Mouse (Mus musculus): ENCODE measurements at regions not wholly inside any gene's neighbourhood (a gene's known extent, or its start where the extent isn't known, plus 50 kb on each side); places are given as distances from the start of the nearest gene placed in this dataset.

DNA sequence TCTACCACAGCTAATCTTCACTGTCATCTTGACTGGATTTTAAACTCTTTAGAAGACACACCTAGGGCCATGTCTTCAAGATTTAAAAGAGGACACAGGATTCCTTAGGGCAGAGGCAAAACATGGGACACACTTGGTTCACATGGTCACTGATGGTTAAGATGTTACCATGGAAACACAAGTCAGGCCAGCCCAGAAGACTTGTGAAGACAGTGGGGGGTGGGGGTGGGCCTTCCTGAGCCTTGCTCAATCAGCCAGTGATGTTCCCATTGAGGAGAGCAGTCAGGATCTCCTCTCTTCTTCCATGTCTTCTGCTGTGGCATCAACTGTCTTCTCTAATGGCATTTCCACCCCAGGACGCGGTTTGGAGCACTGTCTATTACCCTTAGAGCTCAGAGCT, 60.5 kb upstream of the Shb start:
- no peak for ATAC-seq (replicated peaks; ENCODE audit: poor library complexity)

DNA sequence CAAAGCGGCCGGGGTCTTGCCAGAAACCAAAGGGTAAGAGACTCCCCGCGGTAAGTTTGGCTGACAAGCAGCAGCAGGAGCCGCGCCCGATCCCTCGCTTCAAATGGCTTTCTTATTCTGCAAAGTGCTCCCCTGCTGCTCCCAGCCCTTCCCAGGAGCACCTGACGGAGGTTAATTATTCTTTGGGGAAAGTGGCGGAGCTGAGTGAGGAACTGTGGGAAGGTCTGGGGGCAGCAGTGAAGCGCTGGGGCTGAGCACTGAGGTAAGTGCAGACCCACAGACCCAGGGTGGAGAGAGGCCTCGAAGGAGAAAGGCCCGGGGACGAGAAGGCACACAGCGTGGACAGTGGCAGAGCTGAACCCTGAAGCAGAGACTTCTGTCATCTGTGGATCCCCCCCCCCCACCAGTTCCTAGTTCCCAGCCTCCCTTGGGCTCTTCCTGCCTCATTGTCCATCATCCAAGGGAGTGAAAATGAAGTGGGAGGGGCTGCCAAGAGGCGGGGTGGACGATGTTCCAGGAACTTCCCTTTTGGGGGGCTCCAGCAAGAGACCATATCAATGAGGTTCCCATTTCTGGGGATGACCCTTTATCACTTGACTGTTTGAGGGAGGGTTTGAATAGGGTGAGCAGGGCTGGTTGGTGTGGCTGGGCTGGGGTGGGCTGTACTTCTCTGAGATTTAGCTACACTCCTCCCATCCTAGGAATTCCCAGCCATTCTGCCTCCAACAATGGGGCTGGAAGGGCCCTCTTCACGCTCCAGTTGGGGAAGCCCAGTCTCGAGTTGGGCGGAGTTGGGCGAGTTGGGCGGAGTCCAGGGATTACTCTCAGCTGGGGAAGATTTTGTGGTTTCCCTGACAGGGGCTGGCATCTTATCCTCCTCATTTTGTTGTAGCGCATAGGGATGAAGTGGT, 59.4 kb upstream of the Shb start:
- no peak for ATAC-seq (replicated peaks; ENCODE audit: poor library complexity)

DNA sequence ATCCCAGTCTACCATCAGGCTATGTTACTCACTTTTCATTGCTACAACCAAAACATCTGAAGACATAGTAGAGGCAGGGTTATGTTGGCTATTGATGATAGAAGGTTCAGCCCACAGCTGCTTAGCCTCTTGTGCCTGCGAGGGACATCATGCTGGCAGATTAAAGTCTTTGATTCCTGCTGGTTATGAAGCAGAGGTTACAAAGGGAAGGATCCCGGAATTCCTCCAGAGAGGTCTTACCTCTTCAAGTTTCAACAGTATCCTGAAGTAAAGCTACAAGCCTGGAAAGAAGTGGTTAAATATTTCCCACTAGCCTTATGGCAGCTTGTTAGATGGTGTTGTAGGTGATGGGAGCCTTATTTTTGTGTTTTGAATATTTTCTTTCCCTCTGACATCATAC, 58.6 kb upstream of the Shb start:
- ATAC-seq (replicated peaks; ENCODE audit: poor library complexity): no peak

DNA sequence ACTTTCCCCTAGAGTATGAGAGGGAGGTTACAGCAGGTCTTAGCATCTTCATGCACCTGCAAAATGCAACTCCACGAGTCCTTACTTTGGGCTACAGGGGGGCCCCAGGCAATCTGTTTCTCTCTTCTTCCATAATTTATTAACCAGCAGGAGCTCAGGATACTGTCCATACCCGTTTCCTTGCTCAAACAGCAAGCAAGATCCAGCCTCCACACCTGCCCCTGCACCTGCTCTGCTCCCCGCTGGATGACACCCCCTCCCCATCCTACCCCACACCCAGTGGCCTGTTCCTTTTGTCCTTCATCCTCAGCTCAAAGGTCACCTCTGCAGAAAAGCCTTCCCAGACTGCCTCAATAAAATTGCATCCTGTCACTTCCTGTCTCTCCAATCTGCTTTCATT, 56.1 kb upstream of the Shb start:
- no peak for ATAC-seq (replicated peaks; ENCODE audit: poor library complexity)

DNA sequence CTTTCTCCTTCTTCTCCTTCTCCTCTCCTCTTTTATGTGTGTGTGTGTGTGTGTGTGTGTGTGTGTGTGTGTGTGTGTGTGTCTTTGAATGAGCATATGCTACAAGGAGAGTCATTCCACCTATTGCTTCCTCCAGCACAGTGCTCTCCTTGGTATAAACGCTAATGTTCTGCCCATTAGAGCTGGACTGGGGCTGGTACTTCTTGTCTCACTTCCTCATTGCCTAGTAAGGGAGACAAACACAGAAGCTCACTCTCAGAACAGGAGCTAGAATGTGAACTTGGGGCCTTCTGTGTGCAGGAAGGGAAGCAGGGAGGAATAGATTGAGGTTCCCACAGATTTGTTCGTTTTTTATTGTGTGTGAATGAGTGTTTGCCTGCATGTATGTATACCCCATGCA, 54.9 kb upstream of the Shb start:
- ATAC-seq (replicated peaks; ENCODE audit: poor library complexity): no peak

DNA sequence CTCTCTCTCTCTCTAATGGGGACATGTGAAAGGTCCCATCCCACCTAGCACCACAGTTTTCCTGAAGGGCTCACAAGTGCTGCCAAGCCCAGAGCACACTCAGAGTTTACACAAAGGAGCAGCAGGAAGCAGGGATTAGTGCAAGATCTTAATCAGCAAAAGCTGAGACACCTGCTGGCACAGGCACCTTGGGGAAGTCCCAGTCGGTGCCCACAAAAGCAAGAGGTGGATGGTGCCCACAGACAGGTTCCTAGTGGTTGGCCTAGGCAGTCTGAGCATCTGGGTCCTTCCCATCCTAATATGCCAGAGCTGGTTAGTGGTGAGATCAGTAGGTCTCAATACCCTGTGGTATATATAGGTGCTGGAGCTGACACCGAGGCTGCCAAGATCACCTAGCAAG, 54.0 kb upstream of the Shb start:
- no peak for ATAC-seq (replicated peaks; ENCODE audit: poor library complexity)

DNA sequence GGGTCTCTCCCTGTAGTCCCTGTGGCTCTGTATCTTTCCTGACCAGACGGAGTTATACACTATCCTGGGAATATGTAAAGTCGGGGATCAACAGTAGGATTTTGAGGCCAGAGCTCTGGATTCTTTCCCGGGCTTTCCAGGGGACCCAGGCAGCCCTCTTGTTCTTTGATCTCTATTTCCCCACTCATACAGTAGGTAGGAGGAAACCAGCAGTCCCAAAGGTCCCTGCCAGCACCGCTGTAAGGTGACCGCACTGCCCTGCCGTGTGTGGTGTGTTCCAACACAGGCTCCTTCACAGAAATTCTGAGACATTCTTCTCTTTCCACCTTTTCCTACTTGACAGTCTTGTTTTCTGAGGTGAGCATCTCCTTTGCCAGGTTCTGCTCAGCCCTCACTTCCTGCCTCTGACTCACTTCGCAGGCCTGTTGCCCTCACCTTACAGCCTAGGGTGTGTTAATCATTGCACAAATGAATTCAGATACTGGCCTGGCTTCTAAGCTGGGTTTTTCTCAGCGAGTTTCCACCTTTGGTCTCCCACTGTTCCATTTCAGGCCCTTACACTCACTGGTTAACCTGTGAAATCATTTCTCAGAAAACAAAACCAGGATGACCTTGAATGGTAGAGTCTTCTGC, 53.0 kb upstream of the Shb start:
- no peak for ATAC-seq (replicated peaks; ENCODE audit: poor library complexity)

DNA sequence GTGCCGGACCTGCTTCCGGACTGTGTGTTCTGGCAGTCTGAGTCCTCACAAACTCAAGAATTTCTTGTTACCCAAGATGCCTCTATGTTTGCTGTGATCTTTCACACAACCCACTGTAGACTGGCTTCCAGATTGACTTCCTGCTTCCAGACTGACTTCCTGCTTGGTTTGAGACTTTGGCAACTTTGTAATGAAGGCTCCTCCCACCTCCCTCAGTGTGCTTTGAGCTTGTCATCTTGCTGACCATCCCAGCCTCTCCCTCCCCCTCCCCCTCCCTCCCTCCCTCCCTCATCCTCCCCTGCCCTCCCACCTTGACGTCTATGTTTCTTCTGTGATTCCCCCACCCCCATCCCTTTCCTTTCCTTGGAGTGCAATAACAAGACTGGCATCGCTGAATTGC, 51.7 kb upstream of the Shb start:
- ATAC-seq (replicated peaks; ENCODE audit: poor library complexity): no peak

DNA sequence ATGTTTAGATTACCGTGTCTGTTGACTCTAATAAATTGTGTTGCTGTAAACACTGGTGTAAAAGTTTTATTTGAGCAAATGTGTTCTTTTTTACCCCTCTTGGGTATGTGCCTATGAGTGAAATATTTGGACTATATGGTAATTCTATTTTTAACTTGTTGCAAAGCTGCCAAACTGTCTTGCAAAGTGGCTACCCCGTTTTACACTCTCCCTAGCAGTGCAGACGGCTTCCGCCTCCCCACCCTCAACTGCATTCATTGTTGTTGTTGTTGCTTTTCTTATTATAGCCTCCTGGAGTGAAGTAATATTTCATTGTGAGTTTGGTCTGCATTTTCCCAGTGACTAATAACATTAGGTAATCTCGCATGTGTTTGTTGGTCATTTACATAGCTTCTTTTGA, 50.2 kb upstream of the Shb start:
- ATAC-seq (replicated peaks; ENCODE audit: poor library complexity): no peak
